Mouse (Mus musculus) midbrain, embryonic 14.5 days (tissue): ENCODE measurements at regions not wholly inside any gene's neighbourhood (a gene's known extent, or its start where the extent isn't known, plus 50 kb on each side); places are given as distances from the start of the nearest gene placed in this dataset.

Source experiments
- ATAC-seq: fragments of 200-750 bp; cut with Nextera tagmentation; 2 replicates; pipeline ENCODE4 v1.8.0; 2017; ENCODE audit warnings: moderate number of reproducible peaks, moderate library complexity; ENCODE audit not compliant: low FRiP score, low TSS enrichment
- DNase-seq: peaks from one replicate; pipeline ENCODE4 v3.0.0-alpha.2; 2015
- H3K27ac ChIP-seq: fragments of 300-500 bp; sonication (generic); replicated peaks from 2 replicates; pipeline ENCODE4 v1.5.1; 2014; ENCODE audit warnings: mild to moderate bottlenecking, low read depth, low read length, moderate library complexity
- H3K27me3 ChIP-seq: fragments of 300-500 bp; sonication (generic); 2 replicates; pipeline ENCODE4 v1.6.1; 2014; ENCODE audit warnings: low read length, control low read depth, mixed read lengths; ENCODE audit not compliant: control insufficient read depth, insufficient read depth
- H3K36me3 ChIP-seq: fragments of 300-500 bp; sonication (generic); 2 replicates; pipeline ENCODE4 v1.6.1; 2014; ENCODE audit warnings: low read length, control low read depth; ENCODE audit not compliant: control insufficient read depth, insufficient read depth
- H3K4me1 ChIP-seq: fragments of 300-500 bp; sonication (generic); 2 replicates; pipeline ENCODE4 v1.6.1; 2014; ENCODE audit warnings: mild to moderate bottlenecking, antibody characterized with exemption, low read length, control low read depth; ENCODE audit not compliant: control insufficient read depth, insufficient read depth
- H3K4me2 ChIP-seq: fragments of 300-500 bp; sonication (generic); 2 replicates; pipeline ENCODE4 v1.6.1; 2014; ENCODE audit warnings: mild to moderate bottlenecking, low read length, moderate library complexity
- H3K4me3 ChIP-seq: fragments of 300-500 bp; sonication (generic); replicated peaks from 2 replicates; pipeline ENCODE4 v1.5.1; 2014; ENCODE audit warnings: low read depth, low read length
- H3K9ac ChIP-seq: fragments of 300-500 bp; sonication (generic); replicated peaks from 2 replicates; pipeline ENCODE4 v1.6.1; 2014; ENCODE audit warnings: mild to moderate bottlenecking, low read length, moderate library complexity
- H3K9me3 ChIP-seq: fragments of 300-500 bp; sonication (generic); 2 replicates; pipeline ENCODE4 v1.6.1; 2016; ENCODE audit warnings: low read length, control low read depth, mixed read lengths; ENCODE audit not compliant: control insufficient read depth
- WGBS: fragments of 180-500 bp; shearing (Covaris S2); extraction: QIAGEN DNeasy Blood & Tissue Kit; methylation state at CpG from one replicate; pipeline ENCODE4 v1.1.7; 2014; 5-methylcytosine and 5-hydroxymethylcytosine counted together

- ATAC-seq (peak; percentile 76), DNase-seq (peak; percentile 68)
- Histone ChIP-seq H3K4me3 (no peak overlapping the region), H3K27me3 (no peaks in the 10 kb centered on the region), H3K27ac (no peak overlapping the region), H3K9me3 (no peaks in the 10 kb centered on the region), H3K9ac (no peak overlapping the region), H3K4me2 (peak overlapping the region; percentile 3; the same call in 1 of the 2 replicates), H3K36me3 (no peaks in the 10 kb centered on the region), H3K4me1 (0 out of 2 replicates have a peak, but pooled peaks cover 3% of the 10 kb centered on the region)
- WGBS: 29% methylated on average over 9 of the region's 9 CpGs
Measured at GRCm38 (mm10) chr5:85177787-85178186, 760.6 kb upstream of the Epha5 start.

GRCm38 (mm10) chr5:85173899-85174298 is 756.7 kb upstream of the Epha5 start:
- ATAC-seq (no peak), DNase-seq (no peak)
- H3K4me1 ChIP-seq: 0 out of 2 replicates have a peak, but pooled peaks cover 3% of the 10 kb centered on the region
- no peaks in the 10 kb centered on the region for H3K27me3 ChIP-seq
- H3K27ac ChIP-seq: no peak overlapping the region
- no peak overlapping the region for H3K9ac ChIP-seq
- no peaks in the 10 kb centered on the region for H3K9me3 ChIP-seq
- WGBS: 96% methylated on average over 1 of the region's 1 CpGs
- H3K36me3 ChIP-seq: no peaks in the 10 kb centered on the region
- no peak overlapping the region for H3K4me3 ChIP-seq
- H3K4me2 ChIP-seq: no peak overlapping the region

- Histone ChIP-seq H3K9me3 (no peaks in the 10 kb centered on the region), H3K27me3 (no peaks in the 10 kb centered on the region), H3K27ac (no peak overlapping the region), H3K4me3 (no peak overlapping the region), H3K36me3 (no peaks in the 10 kb centered on the region), H3K9ac (no peak overlapping the region), H3K4me1 (no peaks in the 10 kb centered on the region), H3K4me2 (no peak overlapping the region)
- DNase-seq: no peak
- ATAC-seq: no peak
- 80% methylated on average over 1 of the region's 1 CpGs for WGBS
Measured at GRCm38 (mm10) chr5:85155858-85156257, 738.7 kb upstream of the Epha5 start.

- DNase-seq (no peak), ATAC-seq (no peak)
- Histone ChIP-seq H3K9ac (no peak overlapping the region), H3K9me3 (no peaks in the 10 kb centered on the region), H3K27ac (no peak overlapping the region), H3K4me2 (no peak overlapping the region), H3K27me3 (no peaks in the 10 kb centered on the region), H3K36me3 (no peaks in the 10 kb centered on the region), H3K4me3 (no peak overlapping the region), H3K4me1 (no peaks in the 10 kb centered on the region)
- WGBS: 92% methylated on average over 1 of the region's 1 CpGs
Measured at GRCm38 (mm10) chr5:85155213-85155612, 738.0 kb upstream of the Epha5 start.
